Mouse (Mus musculus) CH12.LX (cell line): ENCODE measurements at regions not wholly inside any gene's neighbourhood (a gene's known extent, or its start where the extent isn't known, plus 50 kb on each side); places are given as distances from the start of the nearest gene placed in this dataset.

Experiments
- DNase-seq: peaks from one replicate; pipeline ENCODE4 v3.0.0-alpha.2; 2013; ENCODE audit errors: extremely low read depth
- H3K27ac ChIP-seq: 2 replicates; pipeline ENCODE4 v1.5.1; 2012; ENCODE audit warnings: low read depth, mild to moderate bottlenecking, control low read depth, moderate library complexity; ENCODE audit not compliant: insufficient read depth
- H3K27me3 ChIP-seq: replicated peaks from 2 replicates; pipeline ENCODE3; 2012; ENCODE audit warnings: inconsistent platforms
- H3K36me3 ChIP-seq, 2 experiments: replicated peaks in 1 of 2; 2 replicates each; pipeline versions ENCODE3 to v1.6.1; 2012; ENCODE audit warnings: inconsistent platforms in 1 of 2, low read length in 1 of 2, mild to moderate bottlenecking in 1 of 2, mixed read lengths in 1 of 2, moderate library complexity in 1 of 2; ENCODE audit not compliant: control insufficient read depth in 1 of 2, insufficient read depth in 1 of 2
- H3K4me1 ChIP-seq, 2 experiments: 2 replicates each; pipeline ENCODE4 v1.6.1; 2012; ENCODE audit warnings: inconsistent platforms in 1 of 2, moderate library complexity in 1 of 2; ENCODE audit not compliant: insufficient read depth in 2 of 2, control insufficient read depth in 1 of 2
- H3K4me2 ChIP-seq: 2 replicates; pipeline ENCODE4 v1.6.1; 2012; ENCODE audit warnings: low read depth, mild to moderate bottlenecking, control low read depth; ENCODE audit not compliant: poor library complexity, insufficient read depth, severe bottlenecking
- H3K4me3 ChIP-seq, 3 experiments: fragments of 150-350 bp in 1 of 3; sonication (generic) in 1 of 3; replicated peaks in 1 of 3; 2 replicates each; pipeline versions ENCODE3 to v1.5.1; 2011 to 2012; ENCODE audit warnings: low read depth in 2 of 3, low read length in 2 of 3, mild to moderate bottlenecking in 2 of 3, moderate library complexity in 2 of 3, control low read depth in 1 of 3, improper control_type of control experiment in 1 of 3, inconsistent platforms in 1 of 3, mixed read lengths in 1 of 3; ENCODE audit not compliant: poor library complexity in 1 of 3
- H3K79me2 ChIP-seq: replicated peaks from 2 replicates; pipeline ENCODE4 v1.6.1; 2012; ENCODE audit warnings: mild to moderate bottlenecking, moderate library complexity; ENCODE audit not compliant: control insufficient read depth, poor library complexity, insufficient read depth, severe bottlenecking; ENCODE audit errors: extremely low read depth
- H3K9ac ChIP-seq: 2 replicates; pipeline ENCODE4 v1.6.1; 2012; ENCODE audit warnings: low read depth, mild to moderate bottlenecking, control low read depth, moderate library complexity; ENCODE audit not compliant: insufficient read depth
- H3K9me3 ChIP-seq: replicated peaks from 2 replicates; pipeline ENCODE3; 2012; ENCODE audit warnings: low read length, inconsistent platforms, mixed read lengths
- CHD1 ChIP-seq: IDR thresholded peaks from 2 replicates; pipeline ENCODE4 v1.6.1; 2012; ENCODE audit warnings: low read depth, low read length, improper control_type of control experiment, inconsistent platforms
- E2F4 ChIP-seq: IDR thresholded peaks from 2 replicates; pipeline ENCODE4 v1.6.1; 2011; ENCODE audit warnings: low read depth, low read length, improper control_type of control experiment; ENCODE audit not compliant: insufficient replicate concordance
- ELF1 ChIP-seq: IDR thresholded peaks from 2 replicates; pipeline ENCODE4 v1.6.1; 2014; ENCODE audit warnings: low read depth, mild to moderate bottlenecking, inconsistent platforms, low read length, improper control_type of control experiment
- KAT2A ChIP-seq: IDR thresholded peaks from 2 replicates; pipeline ENCODE4 v1.6.1; 2012; ENCODE audit warnings: low read length, improper control_type of control experiment, inconsistent platforms; ENCODE audit not compliant: insufficient replicate concordance
- MEF2A ChIP-seq: IDR thresholded peaks from 2 replicates; pipeline ENCODE4 v1.6.1; 2014; ENCODE audit warnings: low read depth, mild to moderate bottlenecking, inconsistent platforms, low read length, improper control_type of control experiment, borderline replicate concordance
- MYC ChIP-seq: IDR thresholded peaks from 2 replicates; pipeline ENCODE4 v1.6.1; 2011; ENCODE audit warnings: low read depth, mild to moderate bottlenecking, improper control_type of control experiment, low read length
- NELFE ChIP-seq: IDR thresholded peaks from 2 replicates; pipeline ENCODE4 v1.6.1; 2011; ENCODE audit warnings: low read depth, low read length, improper control_type of control experiment
- PAX5 ChIP-seq: IDR thresholded peaks from 2 replicates; pipeline ENCODE4 v1.6.1; 2012; ENCODE audit warnings: low read length, inconsistent platforms, mixed read lengths
- POLR2AphosphoS2 ChIP-seq: IDR thresholded peaks from 2 replicates; pipeline ENCODE4 v1.6.1; 2011; ENCODE audit warnings: low read depth, low read length, improper control_type of control experiment
- RAD21 ChIP-seq: IDR thresholded peaks from 2 replicates; pipeline ENCODE4 v1.6.1; 2011; ENCODE audit warnings: low read depth, mild to moderate bottlenecking, low read length, improper control_type of control experiment, moderate library complexity
- RCOR1 ChIP-seq: conservative IDR thresholded peaks from 2 replicates; pipeline ENCODE4 v1.6.1; 2012; ENCODE audit warnings: low read depth, mild to moderate bottlenecking, inconsistent platforms, low read length, improper control_type of control experiment
- SIN3A ChIP-seq: IDR thresholded peaks from 2 replicates; pipeline ENCODE4 v1.6.1; 2012; ENCODE audit warnings: low read length, improper control_type of control experiment, inconsistent platforms
- TBP ChIP-seq: conservative IDR thresholded peaks from 2 replicates; pipeline ENCODE4 v1.6.1; 2011; ENCODE audit warnings: low read depth, low read length, improper control_type of control experiment
- TCF12 ChIP-seq: IDR thresholded peaks from 2 replicates; pipeline ENCODE4 v1.6.1; 2014; ENCODE audit warnings: low read depth, mild to moderate bottlenecking, inconsistent platforms, low read length, improper control_type of control experiment
- USF1 ChIP-seq: IDR thresholded peaks from 2 replicates; pipeline ENCODE4 v1.6.1; 2014; ENCODE audit warnings: low read depth, mild to moderate bottlenecking, inconsistent platforms, low read length, improper control_type of control experiment
- USF2 ChIP-seq: conservative IDR thresholded peaks from 2 replicates; pipeline ENCODE4 v1.6.1; 2011; ENCODE audit warnings: low read depth, low read length, improper control_type of control experiment
- ZKSCAN1 ChIP-seq: IDR thresholded peaks from 2 replicates; pipeline ENCODE4 v1.6.1; 2012; ENCODE audit warnings: low read depth, inconsistent platforms, low read length, improper control_type of control experiment, borderline replicate concordance
- ZNF384 ChIP-seq: IDR thresholded peaks from 2 replicates; pipeline ENCODE4 v1.6.1; 2012; ENCODE audit warnings: low read depth, low read length, improper control_type of control experiment, inconsistent platforms
- dilution Hi-C: fragments of 300-500 bp; cut with MboI; formaldehyde crosslinking; loops from 2 replicates; pipeline ENCODE4 v1.14.3; 2020; ENCODE audit warnings: low sequenced_read_pairs; ENCODE audit not compliant: extremely low pct_unique_long_range_greater_than_20kb, extremely low pct_ligation_motif_present
- in situ Hi-C: fragments of 300-500 bp; cut with MboI; formaldehyde crosslinking; loops from 3 replicates; pipeline ENCODE4 v1.14.3; 2019; ENCODE audit warnings: low sequenced_read_pairs, low pct_ligation_motif_present, low pct_unique_long_range_greater_than_20kb, mixed read lengths

DNA sequence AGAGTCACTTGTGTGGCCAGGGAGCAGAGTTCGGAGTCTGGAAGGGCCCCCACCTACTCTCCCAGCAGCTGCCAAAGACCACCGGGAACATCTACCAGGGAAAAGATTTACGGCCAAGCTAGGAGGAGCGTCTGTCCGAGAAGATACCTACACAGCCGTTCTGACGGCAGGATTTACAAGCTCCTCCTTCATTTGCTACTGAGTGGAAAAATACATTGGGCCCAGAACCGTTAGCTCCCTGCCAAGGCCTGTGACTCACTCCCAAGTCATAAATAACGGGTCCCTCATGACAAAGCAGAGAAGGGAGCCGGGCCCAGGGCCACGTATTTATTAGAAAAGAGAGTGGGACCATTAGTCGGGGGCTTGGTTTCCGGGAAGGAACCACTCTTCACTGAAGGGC, 258.3 kb downstream of the Dysf start:
- H3K9me3 ChIP-seq: no peaks in the 10 kb centered on the region

DNA sequence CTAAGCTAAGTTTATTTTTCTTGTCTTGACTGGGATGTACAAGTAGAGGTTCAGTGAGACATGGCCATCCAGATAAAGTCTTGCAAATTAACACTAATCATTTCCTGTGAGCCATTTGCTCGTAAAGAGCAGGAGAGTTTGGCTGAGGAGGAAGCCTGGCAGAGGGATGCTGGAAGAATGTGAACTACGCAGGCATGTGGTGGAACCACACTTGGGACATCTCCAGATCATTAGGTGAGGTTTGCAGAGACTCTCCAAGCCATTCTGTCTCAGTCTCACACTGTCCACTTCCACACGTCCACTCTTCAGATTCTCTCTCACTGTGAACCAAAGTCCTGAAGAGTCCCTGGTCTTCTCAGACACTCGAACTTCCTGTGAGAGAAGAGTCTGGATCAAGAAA, 256.3 kb downstream of the Dysf start:
- no peak for TF ChIP-seq NELFE
- TF ChIP-seq POLR2AphosphoS2: no peak
- TF ChIP-seq KAT2A: no peak
- no peak for TF ChIP-seq SIN3A
- no peak for TF ChIP-seq MEF2A
- no peak for TF ChIP-seq CHD1
- no peak for TF ChIP-seq TCF12
- no peak for TF ChIP-seq ZKSCAN1
- TF ChIP-seq E2F4: no peak
- no peak for TF ChIP-seq MYC
- TF ChIP-seq RAD21: no peak
- TF ChIP-seq TBP: no peak
- no peak for TF ChIP-seq PAX5
- TF ChIP-seq USF2: no peak
- TF ChIP-seq RCOR1: no peak
- TF ChIP-seq USF1: no peak
- no peak for TF ChIP-seq ELF1
- TF ChIP-seq ZNF384: no peak
- in situ Hi-C loops (no loop called here), dilution Hi-C loops (no loop called here)
- Histone ChIP-seq H3K9me3 (no peaks in the 10 kb centered on the region), H3K79me2 (no peaks in the 10 kb centered on the region), H3K36me3 (no peaks in the 10 kb centered on the region), H3K4me3 (no peak overlapping the region), H3K9ac (no peak overlapping the region), H3K27ac (no peak overlapping the region), H3K4me2 (no peak overlapping the region), H3K4me1 (no peaks in the 10 kb centered on the region), H3K27me3 (peaks cover 93% of the 10 kb centered on the region)
- no peak for DNase-seq

More for the DNA sequence above, 258.3 kb downstream of the Dysf start:
- H3K27ac ChIP-seq: no peak overlapping the region
- in situ Hi-C loops: no loop called here
- no peak overlapping the region for H3K4me3 ChIP-seq
- no peak for TF ChIP-seq CHD1
- TF ChIP-seq KAT2A: no peak
- dilution Hi-C loops: no loop called here
- no peak for DNase-seq
- no peak overlapping the region for H3K9ac ChIP-seq
- H3K4me2 ChIP-seq: no peak overlapping the region
- H3K36me3 ChIP-seq: no peaks in the 10 kb centered on the region
- H3K79me2 ChIP-seq: no peaks in the 10 kb centered on the region
- no peaks in the 10 kb centered on the region for H3K4me1 ChIP-seq
- peaks cover 96% of the 10 kb centered on the region for H3K27me3 ChIP-seq
